Mouse (Mus musculus) gastrocnemius, adult 2 months (tissue): ENCODE measurements at regions not wholly inside any gene's neighbourhood (a gene's known extent, or its start where the extent isn't known, plus 50 kb on each side); places are given as distances from the start of the nearest gene placed in this dataset.

Experiments
- DNase-seq: peaks from one replicate; pipeline ENCODE4 v3.0.0; 2022
- H3K27ac ChIP-seq: fragments of 200-600 bp; 2 replicates; pipeline ENCODE4 v1.8.1; 2022; ENCODE audit warnings: mild to moderate bottlenecking
- H3K4me3 ChIP-seq: fragments of 200-600 bp; 2 replicates; pipeline ENCODE4 v1.8.1; 2022; ENCODE audit warnings: mild to moderate bottlenecking, moderate library complexity
- CTCF ChIP-seq: fragments of 200-600 bp; IDR thresholded peaks from 2 replicates; pipeline ENCODE4 v1.8.1; 2022; ENCODE audit warnings: antibody characterized with exemption, mild to moderate bottlenecking, moderate library complexity
- intact Hi-C: fragments of 180-260 bp; cut with DNase I; formaldehyde crosslinking; loops from one replicate; pipeline ENCODE4 v1.15.1; 2025

DNA sequence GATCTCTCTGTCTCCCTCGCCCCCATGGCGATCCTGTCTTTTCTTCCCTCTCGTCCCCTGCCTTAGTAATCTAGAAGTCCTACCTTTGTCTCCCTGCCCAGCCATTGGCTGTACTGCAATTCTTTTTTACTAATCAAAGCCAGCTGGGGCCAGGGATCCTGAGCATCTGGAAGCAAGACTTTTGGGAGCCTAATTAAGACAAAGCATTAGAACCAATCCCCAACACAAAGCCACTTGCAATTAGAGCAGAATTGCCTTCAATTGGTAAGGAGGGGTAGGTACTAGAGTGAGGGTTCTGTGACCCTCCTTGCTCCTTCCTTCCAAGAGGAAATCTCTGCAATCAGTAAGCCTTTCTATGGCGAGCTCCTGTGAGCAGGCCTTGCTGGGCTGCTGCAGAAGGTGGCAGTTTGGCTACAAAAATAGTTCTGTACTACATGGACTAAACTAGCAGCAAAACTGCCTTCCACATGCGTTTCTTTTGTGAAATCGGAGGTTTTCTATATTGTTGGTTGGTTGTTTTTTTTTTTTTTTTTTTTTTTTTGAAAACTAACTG is 272.9 kb downstream of the Rnf152 start:
- intact Hi-C loops, result no loop called here
- no peak for TF ChIP-seq CTCF

DNA sequence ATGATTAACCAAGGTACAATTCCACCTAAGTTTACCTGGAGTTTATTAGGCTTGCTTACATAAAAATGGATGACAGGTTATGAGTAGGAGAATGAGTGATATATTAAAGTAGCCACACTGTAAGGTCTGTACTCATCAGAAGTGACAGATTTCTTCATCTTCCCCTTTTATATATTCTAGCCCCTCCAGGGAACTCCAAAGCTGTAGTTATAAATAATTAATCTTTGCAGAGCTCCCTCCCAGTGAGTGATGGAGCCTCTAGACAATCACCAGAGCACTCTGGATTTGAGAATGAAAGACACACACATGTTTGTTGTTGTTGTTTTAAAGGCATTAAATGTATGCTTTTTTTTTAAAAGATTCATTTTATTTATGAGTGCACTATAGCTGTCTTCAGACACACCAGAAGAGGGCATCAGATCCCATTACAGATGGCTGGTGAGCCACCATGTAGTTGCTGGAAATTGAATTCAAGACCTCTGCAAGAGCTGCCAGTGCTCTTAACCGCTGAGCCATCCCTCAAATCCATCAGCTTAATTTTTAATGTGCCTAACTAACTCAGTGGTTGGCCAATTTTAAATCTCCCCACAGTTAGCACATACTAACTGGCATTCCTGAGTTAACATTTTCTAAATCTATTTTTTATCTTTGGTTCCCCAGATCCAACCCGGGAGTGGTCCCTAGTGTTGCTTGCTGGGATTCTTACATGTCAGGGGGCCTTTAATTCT is 273.5 kb downstream of the Rnf152 start:
- no peak for DNase-seq
- intact Hi-C loops, result no loop called here
- TF ChIP-seq CTCF, result no peak

More for the DNA sequence above, 272.9 kb downstream of the Rnf152 start:
- Histone ChIP-seq H3K4me3 (no peak overlapping the region), H3K27ac (no peak overlapping the region)
- DNase-seq, result no peak

DNA sequence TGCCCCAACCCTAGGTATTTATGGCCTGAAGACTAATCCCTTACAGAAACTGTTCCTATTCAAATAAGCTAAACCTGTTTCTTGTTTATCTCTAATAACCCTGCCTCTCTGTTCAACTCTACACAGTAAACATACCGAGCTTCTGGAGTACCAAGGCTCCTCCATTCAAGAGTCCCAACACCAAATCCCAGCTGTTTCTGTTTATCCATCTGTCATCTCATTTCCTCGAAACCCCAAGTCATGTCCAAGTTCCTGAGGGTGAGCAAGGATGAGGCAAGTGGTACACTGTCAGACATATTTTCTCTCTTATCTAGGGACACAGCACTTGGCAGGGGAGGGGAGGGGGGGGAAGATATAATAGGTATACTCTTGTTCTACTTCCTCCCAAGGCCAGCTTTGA is 274.6 kb downstream of the Rnf152 start:
- no peak for TF ChIP-seq CTCF
- no peak for DNase-seq
- intact Hi-C loops, result no loop called here

More for the DNA sequence above, 273.5 kb downstream of the Rnf152 start:
- Histone ChIP-seq H3K4me3 (no peak overlapping the region), H3K27ac (no peak overlapping the region)

DNA sequence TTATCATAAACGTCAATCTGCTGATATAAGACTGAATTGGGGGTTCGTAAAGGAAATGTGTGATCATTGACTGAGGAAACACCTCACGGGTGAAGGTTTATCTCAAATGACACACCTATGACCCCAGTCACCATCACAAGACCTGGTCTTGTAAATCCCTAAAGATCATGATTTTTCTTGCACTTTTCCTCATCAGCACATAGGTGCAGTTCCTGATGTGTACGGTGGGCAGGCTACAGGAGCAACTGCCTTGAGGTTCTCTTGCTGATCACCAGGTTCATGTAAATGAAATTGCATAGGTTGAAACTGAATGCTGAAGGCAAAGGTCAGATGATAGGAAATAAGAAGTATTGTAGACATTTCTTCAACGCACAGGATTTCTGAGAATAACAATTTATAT is 277.1 kb downstream of the Rnf152 start:
- DNase-seq, result no peak
- intact Hi-C loops, result no loop called here
- no peak overlapping the region for H3K27ac ChIP-seq
- no peak for TF ChIP-seq CTCF
- no peak overlapping the region for H3K4me3 ChIP-seq

More for the DNA sequence above, 274.6 kb downstream of the Rnf152 start:
- no peak overlapping the region for H3K27ac ChIP-seq
- no peak overlapping the region for H3K4me3 ChIP-seq

DNA sequence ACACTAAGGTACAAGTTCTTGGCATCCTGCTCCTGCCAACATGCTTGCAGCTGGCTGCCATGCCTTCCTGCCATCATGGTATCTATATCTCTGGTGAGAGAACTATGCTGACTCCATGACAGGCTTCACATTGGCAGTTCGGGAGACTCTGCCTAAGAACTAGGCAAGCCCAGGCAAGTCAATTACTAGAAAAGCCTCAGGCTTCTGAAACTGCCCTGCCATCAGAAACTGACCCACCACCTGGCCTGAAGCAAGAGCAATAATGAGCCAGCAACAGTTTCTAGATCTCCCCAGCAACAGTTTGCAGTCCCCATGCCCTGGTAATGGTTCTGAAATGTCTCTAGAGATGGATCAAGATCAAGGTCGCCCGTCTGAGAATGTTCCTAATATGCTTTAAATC is 280.8 kb downstream of the Rnf152 start:
- intact Hi-C loops, result no loop called here
- DNase-seq, result no peak
- H3K4me3 ChIP-seq, result no peak overlapping the region
- no peak for TF ChIP-seq CTCF
- no peak overlapping the region for H3K27ac ChIP-seq

DNA sequence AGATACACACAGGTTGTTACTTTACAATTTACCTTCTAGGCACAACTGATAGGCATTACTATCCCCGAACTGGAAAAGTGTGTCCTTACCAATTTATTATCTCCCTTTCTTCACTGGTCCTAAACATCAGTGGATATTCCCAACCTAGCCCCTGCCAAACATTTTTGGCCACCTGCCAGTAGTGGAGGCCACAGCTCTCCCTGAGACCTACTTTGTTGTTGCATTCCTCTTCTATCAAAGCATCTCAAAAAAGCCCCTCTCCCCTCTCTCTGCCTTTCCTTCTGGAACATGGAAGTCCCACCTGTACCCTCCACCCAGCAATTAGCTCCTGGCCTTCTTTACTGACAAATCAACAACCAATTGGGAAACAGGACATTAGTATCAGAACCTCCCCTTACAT is 282.2 kb downstream of the Rnf152 start:
- Histone ChIP-seq H3K27ac (no peak overlapping the region), H3K4me3 (no peak overlapping the region)
- no peak for TF ChIP-seq CTCF
- intact Hi-C loops, result no loop called here
- DNase-seq, result no peak

DNA sequence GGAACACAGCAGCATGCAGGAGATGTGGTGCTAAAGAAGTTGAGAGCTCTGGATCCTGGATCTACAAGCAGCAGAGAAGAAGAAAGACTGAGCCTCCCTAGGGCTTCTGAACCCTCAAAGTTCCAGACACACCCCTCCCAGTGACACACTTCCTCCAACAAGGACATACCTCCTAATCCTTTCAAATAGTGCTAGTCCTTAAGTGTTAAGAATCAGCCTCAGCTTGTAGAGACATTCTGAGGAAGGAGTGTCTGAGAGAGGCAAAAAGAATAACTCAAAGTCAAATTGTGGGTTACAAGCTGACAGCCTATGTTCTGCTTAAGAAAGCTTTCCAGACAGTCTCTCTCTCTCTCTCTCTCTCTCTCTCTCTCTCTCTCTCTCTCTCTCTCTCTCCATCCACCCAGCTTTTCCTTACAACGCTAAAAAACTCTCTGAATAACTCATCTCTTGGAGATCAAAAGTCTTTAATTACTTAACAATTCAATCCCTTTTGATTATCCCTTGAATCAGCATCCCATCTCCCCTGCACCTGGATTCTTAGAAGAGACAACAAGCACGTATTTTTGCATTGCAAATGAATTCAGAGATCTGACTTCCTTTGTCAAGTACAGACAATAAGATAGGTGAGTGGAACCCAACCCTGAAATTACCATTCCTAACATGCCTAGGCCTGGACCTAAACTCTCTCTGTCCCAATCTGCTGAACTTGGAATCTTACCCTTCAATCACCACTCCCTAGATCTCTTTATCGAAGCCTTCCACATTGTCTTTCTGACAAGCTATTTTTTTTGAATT is 285.7 kb downstream of the Rnf152 start:
- no peak for DNase-seq
- no peak for TF ChIP-seq CTCF
- Histone ChIP-seq H3K27ac (no peak overlapping the region), H3K4me3 (no peak overlapping the region)
- intact Hi-C loops, result no loop called here

DNA sequence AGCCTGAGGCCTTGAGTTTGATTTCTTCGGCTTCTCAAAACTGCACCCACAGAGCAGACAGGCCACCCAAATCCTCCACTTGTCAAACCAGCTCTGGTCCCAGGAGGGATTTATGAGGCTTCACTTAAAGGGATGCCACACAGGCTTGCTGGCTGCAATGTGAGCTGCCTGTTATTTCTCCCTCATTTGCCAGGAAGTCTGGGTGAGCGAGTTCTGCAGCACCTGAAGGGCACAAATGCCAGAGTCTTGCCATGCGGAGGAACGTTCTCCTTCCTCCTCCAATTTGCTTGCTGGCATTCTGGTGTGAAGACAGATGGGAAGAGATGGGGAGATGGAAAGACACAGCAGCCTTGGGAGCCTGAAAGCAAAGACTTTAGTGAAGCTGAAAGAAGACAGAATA is 288.6 kb downstream of the Rnf152 start:
- TF ChIP-seq CTCF, result no peak
- intact Hi-C loops, result no loop called here
- no peak overlapping the region for H3K4me3 ChIP-seq
- no peak for DNase-seq
- H3K27ac ChIP-seq, result no peak overlapping the region

DNA sequence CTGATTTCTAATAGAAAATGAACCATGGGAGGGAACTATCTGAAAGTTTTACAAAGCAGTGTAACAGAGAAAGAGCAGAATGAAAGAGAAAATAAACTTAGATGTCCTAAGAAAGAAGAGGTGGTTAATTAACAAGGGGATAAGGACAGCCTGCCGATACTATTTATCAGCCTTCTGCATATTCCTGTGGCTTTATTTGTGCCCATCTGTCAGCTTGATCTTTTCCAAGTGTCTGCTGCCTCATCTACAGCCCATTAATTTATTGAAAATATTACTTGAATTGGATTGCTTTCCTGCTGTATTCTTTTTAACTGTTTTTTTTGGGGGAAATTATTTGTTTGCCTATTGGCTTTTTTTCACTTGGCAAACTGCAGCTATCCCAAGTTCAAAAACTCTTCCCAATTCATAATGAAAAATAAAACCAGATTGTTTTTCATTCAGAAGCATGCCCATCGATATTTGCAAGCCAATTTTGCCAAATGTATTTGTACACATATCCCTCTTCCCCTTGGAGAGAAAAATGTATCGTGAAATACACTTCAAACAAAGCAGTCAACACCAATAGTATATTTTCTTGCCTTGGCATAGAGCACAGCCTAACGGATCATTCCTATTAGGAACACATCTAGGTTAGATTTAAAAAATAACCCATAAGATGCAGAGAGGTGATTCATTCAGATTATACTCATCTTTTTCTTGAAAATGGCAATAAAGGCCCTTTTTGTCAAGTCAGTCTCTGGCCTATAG is 289.3 kb downstream of the Rnf152 start:
- TF ChIP-seq CTCF, result no peak
- intact Hi-C loops, result no loop called here

DNA sequence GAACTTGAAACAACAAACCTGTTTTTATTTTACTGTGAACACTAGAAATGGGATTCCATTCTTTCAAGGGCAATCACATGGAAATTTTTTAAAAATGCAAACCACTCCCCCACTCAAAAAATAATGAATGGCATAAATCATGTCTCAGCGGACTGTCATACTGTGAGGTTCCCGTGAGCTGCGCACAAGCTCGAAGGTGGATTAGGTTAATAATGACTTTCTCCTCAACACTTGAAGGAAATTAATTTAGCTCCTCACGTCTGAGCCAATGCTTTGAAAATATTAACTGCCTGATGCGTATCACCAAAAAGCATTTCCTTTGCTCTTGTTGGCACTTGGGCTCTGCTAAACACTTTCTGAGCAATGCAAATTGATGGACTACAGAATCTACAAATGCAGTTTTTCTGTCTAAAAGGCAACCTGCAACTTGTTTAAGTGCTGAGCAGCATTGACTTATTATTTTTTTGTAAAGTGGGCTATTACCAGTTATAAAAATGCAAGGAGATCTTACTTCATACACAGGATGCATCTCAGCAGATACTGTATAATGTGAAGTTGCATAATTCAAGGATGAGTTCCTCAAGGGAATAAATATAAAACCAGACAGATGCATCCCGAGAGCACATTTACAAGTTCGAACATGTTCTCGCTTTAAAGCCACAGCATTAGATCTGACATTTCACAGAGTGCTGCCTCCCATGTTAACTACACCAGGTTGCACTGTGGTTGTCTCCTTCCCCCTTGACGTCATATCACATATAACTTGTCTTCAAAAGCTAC is 282.4 kb downstream of the Cdh20 start:
- no peak for TF ChIP-seq CTCF
- no peak for DNase-seq
- Histone ChIP-seq H3K27ac (no peak overlapping the region), H3K4me3 (no peak overlapping the region)
- intact Hi-C loops, result no loop called here

More for the DNA sequence above, 289.3 kb downstream of the Rnf152 start:
- H3K4me3 ChIP-seq, result no peak overlapping the region
- H3K27ac ChIP-seq, result no peak overlapping the region
- DNase-seq, result no peak
